Comparison of ENCODE assay signal across 8 mouse cellular contexts in the genomic region with DNA sequence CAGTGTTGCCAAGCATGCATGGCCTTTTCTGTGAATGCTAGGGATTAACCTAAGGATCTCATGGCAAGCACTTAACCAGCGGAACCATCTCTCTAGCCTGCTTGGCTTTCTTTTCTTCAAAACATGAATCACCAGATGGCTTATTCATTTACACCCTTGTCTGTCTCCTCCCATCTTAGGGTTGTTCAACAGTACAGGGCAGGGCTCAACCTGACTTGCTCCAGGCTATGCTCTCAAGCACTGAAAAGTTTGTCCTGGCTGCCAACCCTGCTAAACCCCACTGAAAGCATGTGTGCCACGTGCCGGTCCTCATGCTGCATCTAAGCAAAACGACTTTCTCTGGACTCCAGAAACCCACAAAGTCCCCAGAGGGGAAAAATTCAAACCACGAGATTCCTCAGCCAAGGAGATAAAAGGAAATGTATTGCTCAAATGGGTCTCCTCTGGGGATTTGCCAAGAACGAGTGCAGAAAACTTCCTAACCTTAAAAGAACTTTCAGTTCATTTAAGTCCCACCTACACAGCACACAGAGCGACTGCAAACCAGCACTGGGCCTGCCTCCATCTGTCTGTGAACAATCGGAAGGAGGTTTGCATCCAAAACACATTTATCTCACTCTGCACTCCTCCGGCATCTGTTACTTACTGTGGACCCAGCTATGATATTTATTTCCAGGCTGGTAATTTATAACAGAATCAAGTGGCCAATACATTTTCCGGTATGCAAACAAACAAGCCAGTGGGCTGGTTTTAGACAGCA.
A peak's percentile ranks its signal among the peaks of the same experiment; 100 is the strongest.
DNase-seq lines count a peak whose midpoint lies in the region; TF ChIP-seq lines count a peak whose summit lies in the region.

No protein-coding gene starts in this region.

- no peak for TF ChIP-seq POLR2A in brain, embryonic 14.5 days (IDR thresholded peaks at IDR 0.05; ENCODE audit: borderline replicate concordance, extremely low read depth, insufficient read depth, insufficient read length, poor library complexity, severe bottlenecking)

- DNase-seq in layer of hippocampus, adult 18-20 months (ENCODE audit: low spot score in 2 of 2): peak; percentile 34 to 50
- DNase-seq in layer of hippocampus, adult 9-10 months (ENCODE audit: low spot score): no peak
- peak; percentile 40 for DNase-seq in brain, embryonic 14.5 days (ENCODE audit: low read depth)
- DNase-seq in gonadal fat pad, adult 2 months (ENCODE audit: low read depth): peak; percentile 16
- peak; percentile 32 for DNase-seq in lung, postnatal 10 days
- no peak for DNase-seq in spleen, adult 18-20 months
- DNase-seq in cerebellum, adult 11-12 months: no peak
- DNase-seq in embryo, embryonic 9.5 days (ENCODE audit: extremely low spot score): no peak

- TF ChIP-seq CTCF in brain, embryonic 14.5 days (IDR thresholded peaks at IDR 0.05; ENCODE audit: borderline replicate concordance, extremely low read depth, insufficient read depth, insufficient read length): no peak

Comparison
In these comparisons a context has a peak if more than half of its experiments do, and no peak if none do; other contexts are left out.
1. DNase-seq: peak in layer of hippocampus, adult 18-20 months (2 of 2), brain, embryonic 14.5 days (single experiment), gonadal fat pad, adult 2 months (single experiment) and lung, postnatal 10 days (single experiment); none in layer of hippocampus, adult 9-10 months (single experiment), spleen, adult 18-20 months (0 of 2), cerebellum, adult 11-12 months (single experiment) and embryo, embryonic 9.5 days (single experiment).